Mouse (Mus musculus): ENCODE data around the gene Pigw. TPM values are rescaled to one million over a fixed set of nuclear protein-coding genes. Genes with fewer than 3 reads are reported as not detected.

Pigw gene
- polyA plus RNA-seq, 1 experiment from 2014 or later, result 1.3 TPM

DNA sequence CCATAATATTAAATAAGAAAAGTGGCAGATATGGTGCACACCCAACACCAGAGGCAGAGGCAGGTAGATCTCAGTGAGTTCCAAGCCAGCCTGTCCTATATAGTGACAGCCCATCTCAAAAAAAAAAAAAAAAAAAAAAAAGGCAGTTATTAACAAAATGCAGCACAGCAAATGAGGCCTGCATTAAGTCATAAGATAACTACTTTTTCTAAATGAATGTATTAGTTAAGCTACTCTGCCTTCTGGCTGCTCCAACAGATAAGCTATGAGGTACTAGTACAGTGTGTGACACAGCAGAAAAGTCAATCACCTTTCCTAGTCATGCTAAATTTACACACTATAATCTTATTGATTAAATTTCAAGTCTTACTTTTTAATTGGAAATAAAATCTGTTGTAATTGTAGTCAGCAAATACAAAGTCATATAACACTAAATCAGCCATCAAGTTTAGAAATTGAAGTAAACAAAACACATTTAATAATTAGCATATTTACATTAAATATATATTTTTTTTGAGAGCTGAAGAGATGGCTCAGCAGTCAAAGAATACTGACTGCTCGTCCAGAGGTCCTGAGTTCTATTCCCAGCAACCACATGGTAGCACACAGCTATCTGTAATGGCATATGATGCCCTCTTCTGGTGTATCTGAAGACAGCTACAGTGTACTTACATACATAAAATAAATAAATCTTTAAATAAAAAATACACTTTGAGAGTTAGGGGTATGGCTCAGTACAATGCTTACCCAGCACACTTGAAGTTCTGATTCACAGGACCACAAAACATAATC, 6.8 kb downstream of the Pigw start:
- no peak overlapping the region for H3K4me2 ChIP-seq (replicated peaks; ENCODE audit: low read depth)
- H3K27me3 ChIP-seq (replicated peaks; ENCODE audit: control insufficient read depth, insufficient read depth, low read length), result no peaks in the 10 kb centered on the region
- no peak for ATAC-seq
- no peaks in the 10 kb centered on the region for H3K9me3 ChIP-seq (ENCODE audit: control insufficient read depth)
- WGBS, result 86% methylated on average over 1 of the region's 1 CpGs
- no peak overlapping the region for H3K27ac ChIP-seq (ENCODE audit: low read depth, low read length)
- TF ChIP-seq CTCF (IDR thresholded peaks at IDR 0.05; ENCODE audit: low read depth), result no peak
- H3K4me1 ChIP-seq (replicated peaks; ENCODE audit: control insufficient read depth, insufficient read depth, low read length), result no peaks in the 10 kb centered on the region
- no peaks in the 10 kb centered on the region for H3K36me3 ChIP-seq (ENCODE audit: control insufficient read depth, insufficient read depth)
- H3K9ac ChIP-seq (ENCODE audit: low read depth, low read length), result no peak overlapping the region
- no peak overlapping the region for H3K4me3 ChIP-seq (ENCODE audit: low read depth, low read length)

DNA sequence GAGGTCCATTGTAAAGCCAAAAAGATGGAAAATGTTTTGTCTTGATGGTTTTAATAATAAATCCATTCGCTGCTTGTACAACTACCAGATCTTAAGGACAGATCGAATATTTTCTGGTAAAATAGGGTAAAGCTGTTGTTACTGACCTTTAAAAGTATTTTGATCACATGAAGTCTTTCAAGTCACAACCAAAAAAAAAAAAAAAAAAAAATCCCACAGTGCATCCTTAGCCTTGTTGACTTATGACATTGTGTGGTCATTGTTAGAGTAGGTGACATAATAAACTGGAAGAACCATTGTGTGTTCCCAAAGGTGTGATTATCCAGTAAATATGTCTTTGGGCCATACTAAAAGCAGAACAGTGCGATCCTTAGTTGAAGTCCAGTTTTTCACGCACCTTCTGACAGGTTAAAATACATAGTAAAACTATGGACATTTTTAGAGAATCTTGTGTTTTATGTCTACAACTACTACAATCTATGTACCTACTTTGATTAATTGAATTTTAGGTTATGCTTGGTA, 8.5 kb downstream of the Pigw start:
- 46% methylated on average over 4 of the region's 4 CpGs for WGBS

DNA sequence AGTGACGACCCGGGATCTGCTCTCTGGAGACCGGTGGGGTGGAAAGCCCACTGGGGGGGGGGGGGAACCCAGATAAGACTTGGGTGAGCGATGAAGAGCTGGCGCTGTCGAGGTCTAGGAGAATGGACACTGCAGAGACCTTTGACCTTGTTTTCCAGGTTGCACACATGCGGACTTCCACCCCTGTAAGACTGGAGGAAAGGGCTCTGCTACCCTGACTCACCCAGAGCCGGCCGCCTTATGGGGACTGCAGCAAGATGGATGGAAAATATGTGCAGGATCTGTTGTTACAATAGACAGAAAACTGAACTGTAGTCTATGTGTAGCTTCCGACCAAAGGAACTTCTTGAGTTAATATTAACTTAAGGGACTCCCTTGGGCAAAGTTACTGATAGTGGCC, 9.0 kb downstream of the Pigw start:
- H3K9me3 ChIP-seq (ENCODE audit: control insufficient read depth), result no peaks in the 10 kb centered on the region
- H3K27ac ChIP-seq (ENCODE audit: low read depth, low read length), result peak overlapping the region; percentile 100
- peak overlapping the region; percentile 68 for H3K4me3 ChIP-seq (ENCODE audit: low read depth, low read length)
- no peaks in the 10 kb centered on the region for H3K27me3 ChIP-seq (replicated peaks; ENCODE audit: control insufficient read depth, insufficient read depth, low read length)
- H3K36me3 ChIP-seq (ENCODE audit: control insufficient read depth, insufficient read depth), result no peaks in the 10 kb centered on the region
- H3K4me2 ChIP-seq (replicated peaks; ENCODE audit: low read depth), result peak overlapping the region; percentile 72
- peak overlapping the region; percentile 87 for H3K9ac ChIP-seq (ENCODE audit: low read depth, low read length)
- 0% methylated on average over 8 of the region's 10 CpGs for WGBS
- ATAC-seq, result peak; percentile 46
- no peak for TF ChIP-seq CTCF (IDR thresholded peaks at IDR 0.05; ENCODE audit: low read depth)
- no peaks in the 10 kb centered on the region for H3K4me1 ChIP-seq (replicated peaks; ENCODE audit: control insufficient read depth, insufficient read depth, low read length)

More for the DNA sequence above, 8.5 kb downstream of the Pigw start:
- H3K9me3 ChIP-seq (ENCODE audit: control insufficient read depth), result no peaks in the 10 kb centered on the region
- no peaks in the 10 kb centered on the region for H3K27me3 ChIP-seq (replicated peaks; ENCODE audit: control insufficient read depth, insufficient read depth, low read length)
- peak overlapping the region; percentile 100 for H3K27ac ChIP-seq (ENCODE audit: low read depth, low read length)
- H3K36me3 ChIP-seq (ENCODE audit: control insufficient read depth, insufficient read depth), result no peaks in the 10 kb centered on the region
- H3K9ac ChIP-seq (ENCODE audit: low read depth, low read length), result peak overlapping the region; percentile 87; the same call in 1 of the 2 replicates
- ATAC-seq, result no peak
- H3K4me1 ChIP-seq (replicated peaks; ENCODE audit: control insufficient read depth, insufficient read depth, low read length), result no peaks in the 10 kb centered on the region
- H3K4me3 ChIP-seq (ENCODE audit: low read depth, low read length), result peak overlapping the region; percentile 68
- no peak for TF ChIP-seq CTCF (IDR thresholded peaks at IDR 0.05; ENCODE audit: low read depth)
- peak overlapping the region; percentile 72 for H3K4me2 ChIP-seq (replicated peaks; ENCODE audit: low read depth)

DNA sequence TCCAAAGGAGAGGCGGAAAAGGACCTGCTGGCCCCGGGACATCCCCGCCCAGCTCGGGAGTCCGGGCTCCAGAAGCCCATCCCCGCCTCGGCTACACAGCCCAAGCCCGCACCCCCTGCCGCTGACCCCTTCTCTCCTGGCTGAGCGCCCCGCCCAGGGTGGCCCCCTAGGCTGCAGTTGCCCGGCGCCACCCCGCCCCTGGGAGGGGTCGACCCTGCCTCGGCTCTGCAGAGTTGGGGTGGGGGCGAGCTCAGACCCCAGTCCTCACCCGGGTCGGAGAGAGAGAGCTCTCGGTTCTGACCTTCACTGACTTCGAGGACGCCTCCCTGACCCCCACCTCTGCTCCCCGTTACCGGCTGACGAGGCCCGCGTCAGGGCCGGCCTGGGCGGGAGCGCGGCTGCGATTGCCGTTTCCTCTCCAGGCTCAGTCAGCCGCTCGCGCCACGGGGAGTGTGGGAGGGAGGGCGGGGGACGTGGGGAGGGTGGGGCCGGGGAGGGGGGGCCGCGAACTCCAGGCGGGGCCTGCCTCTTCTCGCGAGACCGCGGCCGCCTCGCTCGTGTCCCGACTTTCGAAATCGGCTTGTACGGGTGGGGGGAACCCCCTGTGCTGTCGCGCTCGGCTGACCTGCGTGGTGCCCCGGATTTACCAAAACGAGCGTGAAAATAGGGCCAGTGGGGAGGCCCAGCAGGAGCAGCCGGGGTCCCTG, 9.6 kb downstream of the Pigw start, which contains the start of gene Ggnbp2:
TSS of gene Ggnbp2 (minus strand) at position 481 of the 707 bp plus-strand sequence.
- Histone ChIP-seq H3K36me3 (ENCODE audit: control insufficient read depth, insufficient read depth) (no peaks in the 10 kb centered on the region), H3K4me2 (replicated peaks; ENCODE audit: low read depth) (peak within 1 kb of the TSS; percentile 72), H3K27ac (ENCODE audit: low read depth, low read length) (peak within 1 kb of the TSS; percentile 100), H3K9ac (ENCODE audit: low read depth, low read length) (peak within 1 kb of the TSS; percentile 87), H3K27me3 (replicated peaks; ENCODE audit: control insufficient read depth, insufficient read depth, low read length) (no peaks in the 10 kb centered on the region), H3K4me1 (replicated peaks; ENCODE audit: control insufficient read depth, insufficient read depth, low read length) (no peaks in the 10 kb centered on the region), H3K9me3 (ENCODE audit: control insufficient read depth) (no peaks in the 10 kb centered on the region), H3K4me3 (ENCODE audit: low read depth, low read length) (peak within 1 kb of the TSS; percentile 68)
- no peak for TF ChIP-seq CTCF (IDR thresholded peaks at IDR 0.05; ENCODE audit: low read depth)
- peak; percentile 87 for ATAC-seq
- under 1% methylated on average over 44 of the region's 62 CpGs for WGBS

GRCm38 (mm10) chr11:84869537-84870232, 10.4 kb downstream of the Pigw start:
- no peaks in the 10 kb centered on the region for H3K27me3 ChIP-seq (replicated peaks; ENCODE audit: control insufficient read depth, insufficient read depth, low read length)
- peak; percentile 76 for ATAC-seq
- peak overlapping the region; percentile 79 for H3K9ac ChIP-seq (ENCODE audit: low read depth, low read length)
- H3K27ac ChIP-seq (ENCODE audit: low read depth, low read length), result peak overlapping the region; percentile 100
- peak overlapping the region; percentile 71 for H3K4me2 ChIP-seq (replicated peaks; ENCODE audit: low read depth)
- TF ChIP-seq CTCF (IDR thresholded peaks at IDR 0.05; ENCODE audit: low read depth), result peak; percentile 5; the same call in 1 of the 2 replicates
- no peaks in the 10 kb centered on the region for H3K36me3 ChIP-seq (ENCODE audit: control insufficient read depth, insufficient read depth)
- H3K4me3 ChIP-seq (ENCODE audit: low read depth, low read length), result peak overlapping the region; percentile 68
- no peaks in the 10 kb centered on the region for H3K4me1 ChIP-seq (replicated peaks; ENCODE audit: control insufficient read depth, insufficient read depth, low read length)
- WGBS, result 0% methylated on average over 43 of the region's 61 CpGs
- no peaks in the 10 kb centered on the region for H3K9me3 ChIP-seq (ENCODE audit: control insufficient read depth)
